Mouse (Mus musculus) E14TG2a.4 (cell line): Measurements from ENCODE around the gene Smco4.
"Not testable (repeated sequence)": the region's sequence is repeated elsewhere in the genome, so short reads cannot be mapped to it uniquely, and the experiment has no call there.

ENCODE experiments used
- H3K27me3 ChIP-seq: 2 replicates; pipeline ENCODE4 v1.6.1; 2014; ENCODE audit warnings: low read length, control low read depth; ENCODE audit not compliant: insufficient read depth
- H3K36me3 ChIP-seq: 2 replicates; pipeline ENCODE4 v1.6.1; 2014; ENCODE audit warnings: low read length, control low read depth; ENCODE audit not compliant: insufficient read depth
- H3K4me1 ChIP-seq: replicated peaks from 2 replicates; pipeline ENCODE4 v1.6.1; 2014; ENCODE audit warnings: low read depth, low read length, control low read depth
- H3K4me3 ChIP-seq: replicated peaks from 2 replicates; pipeline ENCODE4 v1.5.1; 2014; ENCODE audit warnings: mild to moderate bottlenecking, low read length
- H3K9me3 ChIP-seq: 2 replicates; pipeline ENCODE4 v1.6.1; 2014; ENCODE audit warnings: low read length, control low read depth
- CTCF ChIP-seq: conservative IDR thresholded peaks from 2 replicates; pipeline ENCODE4 v1.5.1; 2014; ENCODE audit warnings: low read length
- NANOG ChIP-seq: IDR thresholded peaks from 2 replicates; pipeline ENCODE4 v1.6.1; 2014; ENCODE audit warnings: borderline replicate concordance, low read length, mixed read lengths
- POU5F1 ChIP-seq: IDR thresholded peaks from 2 replicates; pipeline ENCODE4 v1.6.1; 2014; ENCODE audit warnings: low read length, borderline replicate concordance

Smco4 gene

GRCm38 (mm10) chr9:15490331-15491100 lies 2.7 kb upstream of the Smco4 start:
- Histone ChIP-seq H3K27me3 (peaks cover 38% of the 10 kb centered on the region), H3K4me3 (no peak overlapping the region), H3K4me1 (peaks cover 10% of the 10 kb centered on the region), H3K9me3 (no peaks in the 10 kb centered on the region), H3K36me3 (no peaks in the 10 kb centered on the region)
- TF ChIP-seq CTCF (no peak), NANOG (no peak), POU5F1 (no peak)

GRCm38 (mm10) chr9:15491686-15492085 lies 1.5 kb upstream of the Smco4 start:
- TF ChIP-seq CTCF (no peak), NANOG (no peak), POU5F1 (no peak)
- Histone ChIP-seq H3K4me1 (peaks cover 21% of the 10 kb centered on the region), H3K36me3 (no peaks in the 10 kb centered on the region), H3K4me3 (no peak overlapping the region), H3K9me3 (no peaks in the 10 kb centered on the region), H3K27me3 (peaks cover 31% of the 10 kb centered on the region)

- peaks cover 31% of the 10 kb centered on the region for H3K27me3 ChIP-seq
- TF ChIP-seq POU5F1 (no peak), NANOG (no peak), CTCF (no peak)
- no peak overlapping the region for H3K4me3 ChIP-seq
- no peaks in the 10 kb centered on the region for H3K36me3 ChIP-seq
- peaks cover 21% of the 10 kb centered on the region for H3K4me1 ChIP-seq
- H3K9me3 ChIP-seq = no peaks in the 10 kb centered on the region
These were observed 831 bp upstream of the Smco4 start for GRCm38 (mm10) chr9:15492401-15492800.

GRCm38 (mm10) chr9:15493925-15494558 lies 810 bp downstream of the Smco4 start:
- TF ChIP-seq NANOG (no peak), POU5F1 (no peak), CTCF (0 out of 2 replicates have a peak, but pooled peaks have one; percentile 16)
- Histone ChIP-seq H3K36me3 (no peaks in the 10 kb centered on the region), H3K9me3 (no peaks in the 10 kb centered on the region), H3K4me3 (peak overlapping the region; percentile 85), H3K27me3 (peaks cover 28% of the 10 kb centered on the region), H3K4me1 (peaks cover 21% of the 10 kb centered on the region)

- TF ChIP-seq CTCF = 0 out of 2 replicates have a peak, but pooled peaks have one; percentile 9
- H3K36me3 ChIP-seq, H3K4me3 ChIP-seq, H3K9me3 ChIP-seq: not testable (repeated sequence)
- H3K27me3 ChIP-seq = peaks cover 28% of the 10 kb centered on the region
- H3K4me1 ChIP-seq = peaks cover 21% of the 10 kb centered on the region
These were observed 2.0 kb downstream of the Smco4 start for GRCm38 (mm10) chr9:15495281-15495680.

- peaks cover 24% of the 10 kb centered on the region for H3K4me1 ChIP-seq
- no peak for TF ChIP-seq POU5F1
- TF ChIP-seq CTCF = no peak
- TF ChIP-seq NANOG = no peak
- peaks cover 25% of the 10 kb centered on the region for H3K27me3 ChIP-seq
- H3K36me3 ChIP-seq = 0 out of 2 replicates have a peak, but pooled peaks cover 6% of the 10 kb centered on the region
- no peak overlapping the region for H3K4me3 ChIP-seq
- H3K9me3 ChIP-seq = no peaks in the 10 kb centered on the region
These were observed 2.8 kb downstream of the Smco4 start for GRCm38 (mm10) chr9:15495921-15496577.

GRCm38 (mm10) chr9:15500025-15500424 lies 6.8 kb downstream of the Smco4 start:
- H3K4me1 ChIP-seq = peaks cover 50% of the 10 kb centered on the region
- H3K9me3 ChIP-seq = no peaks in the 10 kb centered on the region
- H3K27me3 ChIP-seq = no peaks in the 10 kb centered on the region
- H3K4me3 ChIP-seq = no peak overlapping the region
- 0 out of 2 replicates have a peak, but pooled peaks cover 6% of the 10 kb centered on the region for H3K36me3 ChIP-seq
- TF ChIP-seq NANOG = no peak
- TF ChIP-seq CTCF = no peak
- no peak for TF ChIP-seq POU5F1
